Mouse (Mus musculus): Measurements from ENCODE around the gene Nrp2. TPM values are rescaled to one million over a fixed set of nuclear protein-coding genes. Genes with fewer than 3 reads are reported as not detected.

The Nrp2 gene
- polyA plus RNA-seq, 1 experiment = 9.1 TPM

DNA sequence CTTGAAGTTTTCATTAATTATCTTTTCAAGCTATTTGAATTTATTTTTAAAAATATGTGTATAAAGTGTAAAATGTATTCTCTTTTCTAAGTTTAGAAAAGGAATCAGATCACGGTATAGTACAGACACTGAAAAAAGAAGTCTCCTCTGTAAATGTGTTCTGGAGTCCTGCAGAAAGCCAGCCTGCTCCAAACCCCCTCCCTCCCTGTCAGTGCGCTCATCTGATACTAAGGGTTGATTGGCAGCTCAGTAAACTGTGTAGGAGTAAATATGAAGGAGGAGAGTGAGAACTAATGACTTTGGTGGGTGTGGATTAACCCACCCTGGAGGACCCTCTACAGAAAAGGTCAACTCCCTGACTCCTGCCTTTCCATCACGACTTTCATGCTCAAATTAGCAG lies 5.7 kb upstream of the Nrp2 start:
- H3K27me3 ChIP-seq (ENCODE audit: control insufficient read depth, insufficient read depth, low read length) = no peaks in the 10 kb centered on the region
- 76% methylated on average over 3 of the region's 3 CpGs for WGBS
- H3K4me3 ChIP-seq (replicated peaks; ENCODE audit: insufficient read depth, low read depth, low read length) = no peak overlapping the region
- H3K4me1 ChIP-seq (ENCODE audit: control insufficient read depth, insufficient read depth, low read length) = no peaks in the 10 kb centered on the region
- TF ChIP-seq POLR2A (IDR thresholded peaks at IDR 0.05; ENCODE audit: borderline replicate concordance, insufficient read depth, low read length) (no peak), CTCF (IDR thresholded peaks at IDR 0.05; ENCODE audit: borderline replicate concordance, insufficient read depth, low read depth, low read length) (no peak)
- DNase-seq = no peak
- no peak overlapping the region for H3K27ac ChIP-seq (ENCODE audit: insufficient read depth, low read length)

DNA sequence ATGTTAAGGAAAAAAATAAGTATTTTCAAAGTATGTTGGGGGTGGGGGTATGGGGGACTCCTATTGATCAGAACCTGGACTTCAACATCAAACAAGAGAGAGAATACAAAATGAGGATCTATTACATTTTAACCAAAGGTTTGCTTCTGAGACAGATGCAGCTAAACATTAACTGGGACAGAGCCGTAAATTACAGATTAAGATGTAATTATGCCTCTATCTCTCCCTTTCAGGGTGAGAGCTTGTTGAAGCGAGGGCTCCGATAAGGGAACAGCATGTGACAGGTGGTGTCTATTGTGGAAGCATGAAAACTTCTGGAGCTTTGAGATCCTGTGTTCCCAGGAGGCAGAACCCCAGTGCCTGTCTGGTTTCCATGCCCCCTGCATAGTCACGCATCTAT lies 3.3 kb upstream of the Nrp2 start:
- WGBS = 85% methylated on average over 4 of the region's 4 CpGs
- no peaks in the 10 kb centered on the region for H3K4me1 ChIP-seq (ENCODE audit: control insufficient read depth, insufficient read depth, low read length)
- H3K27ac ChIP-seq (ENCODE audit: insufficient read depth, low read length) = no peak overlapping the region
- DNase-seq = no peak
- H3K27me3 ChIP-seq (ENCODE audit: control insufficient read depth, insufficient read depth, low read length) = no peaks in the 10 kb centered on the region
- H3K4me3 ChIP-seq (replicated peaks; ENCODE audit: insufficient read depth, low read depth, low read length) = no peak overlapping the region
- TF ChIP-seq POLR2A (IDR thresholded peaks at IDR 0.05; ENCODE audit: borderline replicate concordance, insufficient read depth, low read length) (no peak), CTCF (IDR thresholded peaks at IDR 0.05; ENCODE audit: borderline replicate concordance, insufficient read depth, low read depth, low read length) (no peak)

DNA sequence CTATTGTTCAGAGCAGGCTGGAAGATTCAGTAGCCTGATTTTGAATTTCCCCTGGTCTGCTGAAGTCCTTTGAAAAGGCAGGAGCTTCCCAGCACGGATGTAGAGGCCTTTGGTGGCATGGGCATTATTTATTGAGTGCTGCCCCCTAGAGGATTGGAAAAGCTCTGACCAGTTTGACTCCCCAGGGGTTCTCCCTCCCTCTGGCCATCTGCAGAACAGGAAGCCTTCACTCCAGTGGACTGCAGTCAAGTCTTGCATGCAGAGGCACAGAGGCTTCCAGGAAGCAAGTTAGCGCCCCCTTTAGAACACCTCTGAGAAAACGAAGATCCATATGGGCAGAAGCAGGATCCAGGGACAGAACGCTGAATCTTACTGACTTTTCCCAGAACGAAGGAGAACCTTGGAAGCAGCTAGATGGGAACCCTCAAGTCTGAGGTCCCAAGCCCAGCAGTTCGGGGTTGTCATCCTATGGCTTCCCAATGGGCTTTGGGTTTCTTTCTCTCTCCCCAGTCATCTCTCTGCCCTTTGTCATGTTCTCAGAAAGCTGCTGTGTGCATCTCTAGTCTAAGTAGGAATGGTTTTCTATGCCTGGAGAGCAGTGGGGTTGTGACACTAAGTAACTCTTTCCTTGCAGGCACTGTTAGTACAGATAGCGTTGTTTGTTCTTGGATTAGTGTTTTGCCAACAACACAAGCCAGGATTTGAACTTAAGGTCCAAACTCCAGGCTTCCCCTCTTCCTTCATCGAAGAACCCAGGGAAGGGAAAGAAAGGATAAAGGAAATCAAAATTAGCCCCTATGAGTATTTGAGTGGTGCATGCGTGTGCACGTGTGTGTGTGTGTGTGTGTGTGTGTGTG lies 1.8 kb upstream of the Nrp2 start:
- DNase-seq = peak; percentile 68 to 76
- Histone ChIP-seq H3K4me3 (replicated peaks; ENCODE audit: insufficient read depth, low read depth, low read length) (no peak overlapping the region), H3K4me1 (ENCODE audit: control insufficient read depth, insufficient read depth, low read length) (0 out of 2 replicates have a peak, but pooled peaks cover 2% of the 10 kb centered on the region), H3K27me3 (ENCODE audit: control insufficient read depth, insufficient read depth, low read length) (no peaks in the 10 kb centered on the region), H3K27ac (ENCODE audit: insufficient read depth, low read length) (no peak overlapping the region)
- TF ChIP-seq POLR2A (IDR thresholded peaks at IDR 0.05; ENCODE audit: borderline replicate concordance, insufficient read depth, low read length) (no peak), CTCF (IDR thresholded peaks at IDR 0.05; ENCODE audit: borderline replicate concordance, insufficient read depth, low read depth, low read length) (peak; percentile 61; the same call in 1 of the 2 replicates)
- WGBS = 47% methylated on average over 10 of the region's 10 CpGs

DNA sequence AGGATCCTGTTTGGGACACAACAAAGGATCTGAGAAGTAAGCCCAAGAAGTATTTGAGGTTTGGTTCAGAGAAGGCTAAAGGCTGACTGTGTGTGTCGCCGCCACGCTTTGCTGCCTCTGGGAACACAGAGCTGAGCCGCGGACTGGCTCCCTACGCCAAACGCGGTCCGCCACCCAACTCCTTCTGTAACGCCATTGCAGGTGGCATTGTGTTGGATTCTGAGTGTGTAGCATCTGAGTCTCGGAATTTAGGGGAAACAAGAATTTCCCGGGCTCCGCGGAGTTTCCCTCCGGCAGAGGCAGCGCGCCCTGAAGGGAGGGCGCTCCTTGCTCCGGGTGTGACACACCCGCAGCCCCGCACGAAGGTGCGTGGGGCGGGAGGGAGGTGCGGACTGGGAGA lies 342 bp upstream of the Nrp2 start:
- H3K4me3 ChIP-seq (replicated peaks; ENCODE audit: insufficient read depth, low read depth, low read length) = peak overlapping the region; percentile 71
- peaks cover 6% of the 10 kb centered on the region for H3K4me1 ChIP-seq (ENCODE audit: control insufficient read depth, insufficient read depth, low read length)
- WGBS = 1% methylated on average over 25 of the region's 25 CpGs
- 0 out of 2 replicates have a peak overlapping the region, but pooled peaks have one; percentile 14 for H3K27ac ChIP-seq (ENCODE audit: insufficient read depth, low read length)
- TF ChIP-seq CTCF (IDR thresholded peaks at IDR 0.05; ENCODE audit: borderline replicate concordance, insufficient read depth, low read depth, low read length) = no peak
- no peaks in the 10 kb centered on the region for H3K27me3 ChIP-seq (ENCODE audit: control insufficient read depth, insufficient read depth, low read length)
- DNase-seq = no peak

DNA sequence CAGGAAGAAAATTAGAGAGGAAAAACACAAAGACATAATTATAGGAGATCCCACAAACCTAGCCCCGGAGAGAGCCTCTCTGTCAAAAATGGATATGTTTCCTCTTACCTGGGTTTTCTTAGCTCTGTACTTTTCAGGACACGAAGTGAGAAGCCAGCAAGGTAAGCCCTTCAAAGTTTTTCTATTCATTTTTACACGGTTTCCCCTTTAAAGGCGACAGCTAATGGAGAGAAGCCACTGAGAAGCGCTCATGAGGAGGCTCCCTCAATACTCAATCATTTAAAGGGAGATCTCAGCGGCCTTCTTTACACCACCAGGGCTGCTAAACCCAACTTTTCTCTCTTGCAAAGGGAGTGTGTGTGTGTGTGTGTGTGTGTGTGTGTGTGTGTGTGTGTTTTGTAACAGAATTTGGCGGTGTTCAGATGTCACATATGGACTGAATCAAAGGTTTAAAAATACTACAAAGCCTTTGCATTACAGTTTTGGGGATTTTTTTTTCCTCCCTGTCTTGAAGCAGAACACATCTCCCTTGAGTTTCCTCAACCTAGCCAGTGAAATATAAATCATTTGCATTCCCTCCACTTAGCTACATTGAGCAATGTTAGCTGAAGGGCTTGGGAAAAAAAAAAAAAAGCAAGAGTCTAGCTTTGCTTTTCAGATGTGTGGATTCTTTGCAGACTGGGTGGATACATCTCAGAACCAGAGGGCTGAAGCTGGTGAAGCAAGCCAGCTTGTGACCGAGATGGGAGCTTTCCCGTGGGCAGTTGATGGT lies 1.2 kb downstream of the Nrp2 start:
- Histone ChIP-seq H3K4me1 (ENCODE audit: control insufficient read depth, insufficient read depth, low read length) (peaks cover 6% of the 10 kb centered on the region), H3K4me3 (replicated peaks; ENCODE audit: insufficient read depth, low read depth, low read length) (peak overlapping the region; percentile 71), H3K27me3 (ENCODE audit: control insufficient read depth, insufficient read depth, low read length) (no peaks in the 10 kb centered on the region), H3K27ac (ENCODE audit: insufficient read depth, low read length) (no peak overlapping the region)
- WGBS = 55% methylated on average over 9 of the region's 9 CpGs
- TF ChIP-seq POLR2A (IDR thresholded peaks at IDR 0.05; ENCODE audit: borderline replicate concordance, insufficient read depth, low read length) (no peak), CTCF (IDR thresholded peaks at IDR 0.05; ENCODE audit: borderline replicate concordance, insufficient read depth, low read depth, low read length) (no peak)
- DNase-seq = no peak

DNA sequence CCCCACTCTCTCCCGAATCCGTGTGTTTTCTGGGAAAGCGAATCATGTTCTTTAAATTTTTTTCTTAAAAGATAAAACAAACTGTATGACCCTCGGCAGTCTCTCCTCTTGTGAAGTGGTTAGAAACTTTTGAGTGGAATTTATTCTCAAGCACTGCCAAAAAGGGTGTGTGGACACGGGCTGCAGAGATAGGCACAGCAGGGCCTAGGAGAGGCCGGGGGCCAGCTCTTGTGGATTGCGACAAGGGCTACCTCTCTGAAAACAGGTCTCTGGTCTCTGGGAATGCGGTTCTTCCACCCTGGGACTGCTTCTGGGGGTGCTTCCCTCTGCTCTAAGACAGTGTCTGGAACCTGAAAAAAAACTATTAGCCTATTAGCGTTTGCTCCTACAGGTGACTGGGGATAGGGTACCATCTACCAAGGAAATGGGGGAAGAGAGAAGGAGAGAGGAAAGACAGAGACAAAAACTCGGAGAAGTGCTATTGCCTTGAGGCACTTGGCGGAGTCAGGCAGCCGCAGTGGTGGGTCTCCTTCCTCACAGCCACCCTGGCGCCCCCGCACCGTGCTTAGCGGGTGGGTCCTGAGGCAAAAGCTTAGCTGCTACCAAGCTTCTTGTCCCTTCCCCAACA lies 1.9 kb downstream of the Nrp2 start:
- peaks cover 6% of the 10 kb centered on the region for H3K4me1 ChIP-seq (ENCODE audit: control insufficient read depth, insufficient read depth, low read length)
- no peak for DNase-seq
- WGBS = 73% methylated on average over 16 of the region's 16 CpGs

DNA sequence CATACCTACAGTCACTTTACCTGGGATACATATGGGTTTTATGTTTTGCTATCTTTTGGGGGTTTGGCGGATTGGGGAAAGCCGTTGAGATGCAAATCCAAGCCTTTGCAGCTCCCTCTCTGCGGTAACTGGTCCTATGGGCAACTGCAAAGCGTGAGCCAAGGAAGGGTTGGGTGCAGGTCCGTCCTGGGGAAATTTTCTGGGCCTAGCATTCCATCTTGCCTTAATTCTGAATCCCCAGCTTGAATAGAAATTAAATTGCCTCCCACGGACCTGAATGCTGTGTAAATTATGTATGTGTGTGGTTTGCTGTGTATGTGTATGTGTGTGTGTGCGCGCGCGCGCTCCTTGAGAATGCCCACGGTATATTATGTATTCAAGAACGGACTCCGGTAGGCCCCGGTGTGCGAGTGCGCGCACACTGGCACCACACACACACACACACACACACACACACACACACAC lies 2.5 kb downstream of the Nrp2 start:
- Histone ChIP-seq H3K27ac (ENCODE audit: insufficient read depth, low read length) (no peak overlapping the region), H3K4me3 (replicated peaks; ENCODE audit: insufficient read depth, low read depth, low read length) (peak overlapping the region; percentile 74), H3K27me3 (ENCODE audit: control insufficient read depth, insufficient read depth, low read length) (no peaks in the 10 kb centered on the region), H3K4me1 (ENCODE audit: control insufficient read depth, insufficient read depth, low read length) (peaks cover 6% of the 10 kb centered on the region)
- DNase-seq = peak; percentile 21 to 25
- TF ChIP-seq POLR2A (IDR thresholded peaks at IDR 0.05; ENCODE audit: borderline replicate concordance, insufficient read depth, low read length) (no peak), CTCF (IDR thresholded peaks at IDR 0.05; ENCODE audit: borderline replicate concordance, insufficient read depth, low read depth, low read length) (no peak)
- 43% methylated on average over 18 of the region's 18 CpGs for WGBS

More for the DNA sequence above, 1.9 kb downstream of the Nrp2 start:
- Histone ChIP-seq H3K27ac (ENCODE audit: insufficient read depth, low read length) (no peak overlapping the region), H3K27me3 (ENCODE audit: control insufficient read depth, insufficient read depth, low read length) (no peaks in the 10 kb centered on the region), H3K4me3 (replicated peaks; ENCODE audit: insufficient read depth, low read depth, low read length) (peak overlapping the region; percentile 74)
- TF ChIP-seq CTCF (IDR thresholded peaks at IDR 0.05; ENCODE audit: borderline replicate concordance, insufficient read depth, low read depth, low read length) (no peak), POLR2A (IDR thresholded peaks at IDR 0.05; ENCODE audit: borderline replicate concordance, insufficient read depth, low read length) (no peak)

Data from cerebellum, adult 2 months (tissue).